Mouse (Mus musculus) hindbrain, embryonic 16.5 days (tissue): ENCODE measurements around the gene Mpst. TPM values are rescaled to one million over a fixed set of nuclear protein-coding genes. Genes with fewer than 3 reads are reported as not detected.

Source experiments
- ATAC-seq: fragments of 200-750 bp; cut with Nextera tagmentation; 2 replicates; pipeline ENCODE4 v1.8.0; 2017; ENCODE audit warnings: moderate TSS enrichment, moderate library complexity
- H3K27ac ChIP-seq: fragments of 300-500 bp; sonication (generic); 2 replicates; pipeline ENCODE4 v1.5.1; 2014; ENCODE audit warnings: low read depth, mild to moderate bottlenecking, control low read depth, low read length, moderate library complexity
- H3K27me3 ChIP-seq: fragments of 300-500 bp; sonication (generic); replicated peaks from 2 replicates; pipeline ENCODE4 v1.6.1; 2014; ENCODE audit warnings: low read length; ENCODE audit not compliant: control insufficient read depth, insufficient read depth
- H3K36me3 ChIP-seq: fragments of 300-500 bp; sonication (generic); 2 replicates; pipeline ENCODE4 v1.6.1; 2014; ENCODE audit warnings: mild to moderate bottlenecking, low read length, moderate library complexity, mixed read lengths; ENCODE audit not compliant: control insufficient read depth, insufficient read depth
- H3K4me1 ChIP-seq: fragments of 300-500 bp; sonication (generic); 2 replicates; pipeline ENCODE4 v1.6.1; 2014; ENCODE audit warnings: low read depth, low read length; ENCODE audit not compliant: control insufficient read depth, insufficient read depth
- H3K4me2 ChIP-seq: fragments of 300-500 bp; sonication (generic); 2 replicates; pipeline ENCODE4 v1.6.1; 2014; ENCODE audit warnings: mild to moderate bottlenecking, low read length, control low read depth, moderate library complexity
- H3K4me3 ChIP-seq: fragments of 300-500 bp; sonication (generic); 2 replicates; pipeline ENCODE4 v1.5.1; 2014; ENCODE audit warnings: mild to moderate bottlenecking, low read length, control low read depth, moderate library complexity
- H3K9ac ChIP-seq: fragments of 300-500 bp; sonication (generic); 2 replicates; pipeline ENCODE4 v1.6.1; 2014; ENCODE audit warnings: low read depth, mild to moderate bottlenecking, control low read depth, low read length, moderate library complexity
- H3K9me3 ChIP-seq: fragments of 300-500 bp; sonication (generic); 2 replicates; pipeline ENCODE4 v1.6.1; 2014; ENCODE audit warnings: mild to moderate bottlenecking, low read length, moderate library complexity; ENCODE audit not compliant: control insufficient read depth
- WGBS: fragments of 180-500 bp; shearing (Covaris S2); extraction: QIAGEN DNeasy Blood & Tissue Kit; methylation state at CpG from one replicate; pipeline ENCODE4 v1.1.7; 2014; 5-methylcytosine and 5-hydroxymethylcytosine counted together
- polyA plus RNA-seq: library from polyadenylated mRNA; unstranded; fragments of >200 nt; fragmentation: Nextera tagmentation; extraction: Ambion mirVana; gene quantifications from 2 replicates; pipeline ENCODE4 v1.2.1, GENCODE M21; 2015

The Mpst gene
- polyA plus RNA-seq, 1 experiment from 2014 or later: 5.1 TPM

DNA sequence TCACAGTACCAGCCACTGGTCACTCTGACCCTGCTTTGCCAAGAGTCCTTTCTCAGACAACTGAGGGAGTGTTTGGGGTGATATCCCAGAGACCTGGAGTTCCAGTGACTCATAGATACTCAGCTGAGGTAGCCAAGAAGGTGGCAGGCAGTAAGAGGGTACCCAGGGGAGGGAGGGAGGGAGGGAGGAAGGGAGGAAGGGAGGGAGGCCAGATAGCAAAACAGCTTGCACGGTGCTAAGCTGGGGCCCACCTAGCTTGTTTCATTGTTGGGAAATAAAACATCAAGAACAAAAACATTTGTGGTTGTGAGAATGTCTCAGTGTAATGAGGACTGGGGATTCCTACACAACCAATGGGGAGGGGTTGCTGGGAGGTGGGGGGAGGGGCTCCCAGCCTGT, 7.5 kb downstream of the Mpst start:
- ATAC-seq: no peak
- Histone ChIP-seq H3K9me3 (no peaks in the 10 kb centered on the region), H3K4me3 (no peak overlapping the region), H3K36me3 (no peaks in the 10 kb centered on the region), H3K27me3 (peaks cover 10% of the 10 kb centered on the region), H3K4me1 (peaks cover 11% of the 10 kb centered on the region; the same call in 1 of the 2 replicates), H3K4me2 (no peak overlapping the region), H3K27ac (no peak overlapping the region), H3K9ac (no peak overlapping the region)
- WGBS: 55% methylated on average over 1 of the region's 1 CpGs

DNA sequence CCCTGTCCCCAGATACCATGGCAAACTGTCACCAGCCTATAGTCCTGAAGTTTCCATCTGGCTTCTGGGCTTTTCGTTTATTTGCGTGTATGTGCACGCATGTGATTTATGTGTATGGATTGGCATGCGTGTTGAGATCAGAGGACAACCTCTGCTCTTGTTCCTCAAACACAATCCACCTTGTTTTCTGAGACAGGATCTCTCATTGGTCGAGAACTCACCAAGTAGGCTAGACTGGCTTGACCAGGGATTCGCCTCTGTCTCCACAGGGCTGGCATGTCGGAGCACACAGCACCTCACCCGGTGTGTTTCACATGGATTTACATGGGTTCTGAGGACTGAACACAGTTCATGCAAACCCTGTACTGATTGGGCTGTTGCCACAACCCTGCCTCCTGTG, 7.9 kb downstream of the Mpst start:
- no peak overlapping the region for H3K9ac ChIP-seq

DNA sequence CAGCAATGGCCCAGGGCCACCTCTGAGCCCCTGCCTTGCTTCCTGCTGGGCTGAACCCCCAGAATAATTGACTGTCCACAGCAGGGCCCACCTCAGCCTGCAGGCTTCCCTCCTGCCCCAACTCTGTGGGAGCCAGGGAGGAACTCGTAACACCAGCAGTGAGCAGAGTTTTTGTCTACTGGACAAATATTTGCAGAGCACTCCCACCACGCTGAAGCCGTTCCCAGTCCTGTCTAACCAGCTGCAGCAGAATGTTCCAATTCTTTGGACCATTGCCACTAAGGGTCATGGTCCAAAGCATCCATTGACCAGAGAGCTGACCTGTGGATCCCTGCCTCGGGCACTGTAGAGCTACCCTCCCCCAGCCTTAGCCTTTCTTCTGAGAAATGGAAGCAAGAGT, 10.7 kb downstream of the Mpst start:
- Histone ChIP-seq H3K4me2 (no peak overlapping the region), H3K4me1 (no peaks in the 10 kb centered on the region), H3K9ac (no peak overlapping the region), H3K27ac (no peak overlapping the region), H3K27me3 (no peaks in the 10 kb centered on the region), H3K36me3 (no peaks in the 10 kb centered on the region), H3K4me3 (no peak overlapping the region), H3K9me3 (no peaks in the 10 kb centered on the region)
- ATAC-seq: no peak
- 23% methylated on average over 4 of the region's 4 CpGs for WGBS

More for the DNA sequence above, 7.9 kb downstream of the Mpst start:
- Histone ChIP-seq H3K4me3 (no peak overlapping the region), H3K4me2 (no peak overlapping the region), H3K36me3 (no peaks in the 10 kb centered on the region), H3K4me1 (peaks cover 11% of the 10 kb centered on the region; the same call in 1 of the 2 replicates), H3K27me3 (peaks cover 8% of the 10 kb centered on the region), H3K27ac (no peak overlapping the region), H3K9me3 (no peaks in the 10 kb centered on the region)
- ATAC-seq: no peak
- 94% methylated on average over 8 of the region's 8 CpGs for WGBS

DNA sequence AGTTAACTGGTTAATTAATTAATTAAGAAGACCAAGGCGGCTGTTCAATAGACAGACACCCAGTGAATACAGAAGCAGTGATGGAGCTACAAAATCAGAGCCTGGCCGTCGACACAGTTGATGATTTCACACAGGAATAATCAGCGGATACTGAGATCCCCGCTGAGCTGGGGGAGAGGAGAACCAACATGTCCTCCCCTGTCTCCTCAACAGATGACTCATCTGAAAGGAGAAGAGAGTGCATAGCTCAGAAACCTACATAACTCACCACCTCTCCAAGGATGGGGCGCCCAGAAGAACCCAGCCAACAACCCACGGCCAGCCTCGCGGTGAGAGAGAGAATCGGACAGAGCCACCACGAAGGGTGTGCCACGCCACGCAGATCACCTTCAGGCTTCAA, 14.2 kb downstream of the Mpst start:
- Histone ChIP-seq H3K27me3 (no peaks in the 10 kb centered on the region), H3K4me2 (no peak overlapping the region), H3K36me3 (no peaks in the 10 kb centered on the region), H3K9me3 (no peaks in the 10 kb centered on the region), H3K27ac (no peak overlapping the region), H3K9ac (no peak overlapping the region), H3K4me3 (no peak overlapping the region), H3K4me1 (peaks cover 3% of the 10 kb centered on the region)
- ATAC-seq: no peak
- 80% methylated on average over 13 of the region's 13 CpGs for WGBS

DNA sequence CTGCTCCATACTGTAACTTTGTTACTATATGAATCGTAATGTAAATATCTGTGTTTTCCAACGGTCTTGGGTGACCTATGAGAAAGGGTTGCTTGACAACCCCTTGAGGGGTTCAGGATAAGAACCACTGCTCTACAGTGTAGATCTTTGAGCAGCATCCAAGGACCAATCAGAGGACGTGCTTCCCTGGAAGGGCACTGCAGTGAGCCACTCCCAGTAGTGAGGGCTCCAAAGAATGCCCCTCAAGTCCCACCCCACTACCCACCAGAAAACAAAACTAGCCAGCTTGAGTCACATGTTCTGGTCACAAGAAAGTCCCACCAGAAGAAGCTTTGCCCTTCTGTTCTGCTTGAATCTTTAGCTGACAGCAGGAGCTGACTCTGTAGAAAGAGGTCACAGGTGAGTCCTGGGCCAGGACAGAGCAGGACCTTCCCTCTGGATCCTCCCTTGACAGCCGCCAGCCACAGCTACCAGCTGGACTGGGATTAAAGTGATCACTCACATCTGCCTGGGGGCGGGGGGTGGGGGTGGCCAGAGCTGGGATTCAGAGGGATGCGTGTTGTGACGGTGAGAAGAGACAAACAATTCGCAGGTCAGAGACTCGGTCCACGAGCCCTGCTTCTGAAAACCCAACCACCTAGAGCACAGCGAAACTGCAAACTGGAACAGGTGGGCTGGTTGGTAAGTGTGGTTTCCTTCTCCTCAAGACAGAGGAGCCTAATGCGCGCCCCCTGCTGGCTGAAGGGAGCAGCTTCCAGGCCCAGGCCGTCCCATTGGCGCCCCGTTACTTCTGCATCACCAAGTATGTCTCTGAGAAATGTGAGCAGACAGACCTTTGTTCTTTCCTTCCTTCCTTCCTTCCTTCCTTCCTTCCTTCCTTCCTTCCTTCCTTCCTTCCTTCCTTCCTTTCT, 16.1 kb downstream of the Mpst start:
- Histone ChIP-seq H3K4me2 (peak overlapping the region; percentile 31; the same call in 1 of the 2 replicates), H3K27me3 (no peaks in the 10 kb centered on the region), H3K27ac (no peak overlapping the region), H3K9ac (no peak overlapping the region), H3K36me3 (no peaks in the 10 kb centered on the region), H3K4me3 (no peak overlapping the region), H3K4me1 (peaks cover 3% of the 10 kb centered on the region), H3K9me3 (no peaks in the 10 kb centered on the region)
- WGBS: 18% methylated on average over 16 of the region's 16 CpGs
- peak; percentile 70; the same call in 1 of the 2 replicates for ATAC-seq

DNA sequence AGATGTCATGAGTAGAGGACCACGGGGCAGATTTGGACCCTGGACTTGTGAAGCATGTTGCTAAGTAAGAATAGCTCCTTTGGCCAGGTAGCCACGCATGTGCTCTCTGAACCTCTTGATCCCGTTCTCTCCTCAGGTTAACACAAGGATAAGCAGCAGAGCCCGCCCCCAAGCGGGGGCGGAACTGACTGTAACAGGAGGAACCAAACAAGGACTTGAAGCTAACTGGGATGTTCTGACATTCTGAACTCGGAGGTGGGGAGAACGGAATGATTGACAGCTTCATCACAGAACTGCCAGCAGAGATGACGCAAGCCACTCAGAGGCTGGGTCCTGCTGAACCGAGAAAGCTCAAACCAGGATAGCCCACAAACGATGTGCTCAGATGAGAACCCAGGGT, 18.3 kb downstream of the Mpst start:
- H3K9ac ChIP-seq: no peak overlapping the region
- H3K4me2 ChIP-seq: no peak overlapping the region
- 26% methylated on average over 11 of the region's 11 CpGs for WGBS
- H3K27ac ChIP-seq: no peak overlapping the region
- H3K36me3 ChIP-seq: no peaks in the 10 kb centered on the region
- no peak overlapping the region for H3K4me3 ChIP-seq
- no peaks in the 10 kb centered on the region for H3K9me3 ChIP-seq
- no peak for ATAC-seq
- no peaks in the 10 kb centered on the region for H3K27me3 ChIP-seq
- H3K4me1 ChIP-seq: peaks cover 8% of the 10 kb centered on the region

DNA sequence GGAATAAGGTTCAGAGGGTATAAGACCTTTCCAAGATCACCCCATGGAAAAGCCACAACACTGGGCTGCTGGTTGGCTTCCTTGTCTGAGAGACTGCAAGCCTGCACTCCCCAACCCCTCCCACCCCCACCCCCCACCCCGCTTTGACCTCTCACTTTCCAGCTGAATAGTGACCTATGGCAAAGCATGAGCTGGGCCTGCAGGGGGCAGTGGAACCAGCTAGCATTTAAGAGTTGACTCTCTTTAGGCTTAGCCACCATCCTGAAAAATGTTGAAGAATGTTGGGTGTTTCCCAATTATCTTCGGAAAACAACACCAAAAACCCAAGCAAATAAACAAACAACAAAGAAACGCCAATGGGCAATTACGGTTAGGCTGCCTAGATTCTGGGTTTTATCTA, 19.0 kb downstream of the Mpst start:
- WGBS: 63% methylated on average over 4 of the region's 4 CpGs

DNA sequence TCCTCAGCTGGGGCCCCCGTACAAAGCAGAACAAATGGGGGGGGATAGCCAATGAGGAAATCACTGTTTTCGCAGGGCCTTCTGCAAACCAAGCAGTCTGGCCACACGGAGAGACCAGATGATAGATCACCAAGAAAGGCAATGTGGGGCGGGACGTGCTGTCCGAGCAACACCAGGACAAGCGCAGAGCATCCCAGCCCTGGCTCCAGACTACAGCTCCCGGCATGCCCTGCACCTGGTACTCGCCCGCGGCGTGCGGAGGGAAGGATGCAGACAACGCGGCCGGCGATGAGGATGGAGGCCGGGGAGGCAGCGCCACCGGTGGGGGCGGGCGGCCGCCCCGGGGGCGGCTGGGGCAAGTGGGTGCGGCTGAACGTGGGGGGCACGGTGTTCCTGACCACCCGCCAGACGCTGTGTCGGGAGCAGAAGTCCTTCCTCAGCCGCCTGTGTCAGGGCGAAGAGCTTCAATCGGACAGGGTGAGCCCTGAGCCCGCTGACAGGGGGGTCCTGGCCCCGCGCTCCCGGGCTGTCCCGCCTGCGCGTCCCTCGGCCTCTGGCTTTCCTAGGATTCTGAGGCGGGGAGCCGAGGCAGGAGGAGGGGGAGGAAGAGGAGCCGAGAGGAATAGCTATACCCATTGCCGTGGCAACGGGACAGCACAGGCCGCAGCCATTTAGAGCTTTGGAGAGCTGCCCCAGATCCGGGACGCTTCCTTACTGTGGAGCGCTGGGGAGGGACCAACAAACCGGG, 22.3 kb downstream of the Mpst start, which contains the start of gene Kctd17:
Gene Kctd17 (plus strand): TSS at position 174 of the 748 bp plus-strand sequence.
- Histone ChIP-seq H3K9ac (peak within 1 kb of the TSS; percentile 89), H3K4me2 (peak within 1 kb of the TSS; percentile 79), H3K9me3 (no peaks in the 10 kb centered on the region), H3K27ac (peak within 1 kb of the TSS; percentile 70), H3K4me3 (peak within 1 kb of the TSS; percentile 81), H3K27me3 (no peaks in the 10 kb centered on the region), H3K36me3 (peaks cover 6% of the 10 kb centered on the region; the same call in 1 of the 2 replicates), H3K4me1 (peaks cover 13% of the 10 kb centered on the region)
- under 1% methylated on average over 44 of the region's 52 CpGs for WGBS
- ATAC-seq: peak; percentile 89

More for the DNA sequence above, 19.0 kb downstream of the Mpst start:
- Histone ChIP-seq H3K4me3 (no peak overlapping the region), H3K4me2 (no peak overlapping the region), H3K27me3 (no peaks in the 10 kb centered on the region), H3K27ac (no peak overlapping the region), H3K36me3 (no peaks in the 10 kb centered on the region), H3K4me1 (peaks cover 15% of the 10 kb centered on the region), H3K9ac (no peak overlapping the region), H3K9me3 (no peaks in the 10 kb centered on the region)
- no peak for ATAC-seq

DNA sequence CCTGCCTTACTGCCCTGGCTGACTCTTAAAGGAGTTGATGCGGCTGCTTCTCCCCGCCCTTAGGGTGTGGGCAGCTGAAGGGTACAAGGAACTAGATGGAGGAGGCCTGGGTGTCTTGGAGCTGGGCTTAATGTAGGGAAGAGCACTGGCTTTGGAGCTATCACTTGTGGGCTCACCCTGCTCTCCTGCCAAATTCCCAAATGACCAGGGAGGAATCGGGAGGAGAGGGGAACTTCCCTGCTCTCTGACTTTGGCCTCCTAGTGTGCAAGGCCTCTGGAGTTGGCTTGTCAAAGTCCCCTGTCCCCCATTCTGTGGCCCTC, 22.9 kb downstream of the Mpst start:
- Histone ChIP-seq H3K4me2 (peak overlapping the region; percentile 79), H3K9ac (peak overlapping the region; percentile 89), H3K36me3 (peaks cover 11% of the 10 kb centered on the region), H3K27ac (peak overlapping the region; percentile 70), H3K4me1 (peaks cover 13% of the 10 kb centered on the region), H3K9me3 (no peaks in the 10 kb centered on the region), H3K4me3 (peak overlapping the region; percentile 81), H3K27me3 (no peaks in the 10 kb centered on the region)
- 0% methylated on average over 3 of the region's 3 CpGs for WGBS
- ATAC-seq: no peak; the same call in 1 of the 2 replicates
